ENCODE assay signal across 10 mouse cellular contexts in the genomic region with DNA sequence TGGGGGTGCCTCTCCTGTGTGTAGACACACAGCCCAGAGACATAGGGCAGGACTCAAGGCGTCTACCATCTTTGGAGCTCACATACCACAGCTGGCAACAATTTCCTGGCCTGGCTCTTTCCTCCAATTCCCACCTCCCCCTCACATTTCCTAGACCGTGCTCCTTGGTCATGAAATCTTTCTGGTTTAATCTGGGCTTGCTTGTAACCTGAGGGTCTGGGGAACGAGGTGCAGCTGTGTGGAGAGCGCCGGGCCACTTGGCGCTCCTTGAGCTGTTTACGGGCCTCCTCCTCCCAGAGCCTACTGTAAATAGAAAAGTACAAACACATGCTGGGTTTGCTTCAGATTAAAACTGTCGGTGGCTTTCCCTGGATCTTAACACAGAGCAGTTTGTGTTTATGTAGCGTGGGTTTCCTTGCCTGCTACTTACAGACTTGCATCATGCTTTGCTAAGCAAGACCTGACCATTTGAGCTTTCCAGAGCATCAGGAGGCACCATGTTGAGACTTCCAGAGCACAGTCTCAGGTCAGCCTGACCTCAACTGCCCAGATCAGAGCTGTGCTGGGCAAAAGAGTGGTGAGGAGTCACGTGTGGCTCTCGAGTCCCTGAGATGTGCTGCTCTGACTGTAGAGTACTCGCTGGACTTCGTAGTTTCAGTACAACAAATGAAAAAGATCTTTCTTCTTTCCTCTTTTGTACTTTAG.
A peak's percentile ranks its signal among the peaks of the same experiment; 100 is the strongest.
DNase-seq lines count a peak whose midpoint lies in the region; ATAC-seq and TF ChIP-seq lines count a peak whose summit lies in the region.
"Had no signal": no experiment of that assay in that cellular context is flagged by ENCODE, and none has a peak within 500 bp of the region (broad histone marks: within the 10 kb centered on the region; RNA-seq: fewer than 3 reads in every experiment).

No protein-coding gene starts in this region.

- no peak overlapping the region for H3K9ac ChIP-seq in forebrain, embryonic 13.5 days
- no peak overlapping the region for H3K9ac ChIP-seq in kidney, embryonic 16.5 days (replicated peaks; ENCODE audit: low read length)
- H3K9ac ChIP-seq in intestine, embryonic 16.5 days (ENCODE audit: low read depth, low read length): no peak overlapping the region
- H3K9ac ChIP-seq: liver, embryonic 13.5 days had no signal

- no peaks in the 10 kb centered on the region for H3K36me3 ChIP-seq in forebrain, embryonic 10.5 days (replicated peaks)
- H3K36me3 ChIP-seq in forebrain, embryonic 13.5 days (ENCODE audit: poor library complexity, severe bottlenecking): no peaks in the 10 kb centered on the region
- H3K36me3 ChIP-seq in kidney, embryonic 16.5 days (ENCODE audit: insufficient read depth, low read length): no peaks in the 10 kb centered on the region
- no peaks in the 10 kb centered on the region for H3K36me3 ChIP-seq in kidney, adult 2 months (ENCODE audit: control insufficient read depth, insufficient read depth, low read length)
- H3K36me3 ChIP-seq in intestine, embryonic 16.5 days (ENCODE audit: control insufficient read depth, insufficient read depth, low read length): no peaks in the 10 kb centered on the region
- H3K36me3 ChIP-seq: liver, embryonic 13.5 days had no signal

- H3K9me3 ChIP-seq in forebrain, embryonic 10.5 days: no peaks in the 10 kb centered on the region
- H3K9me3 ChIP-seq in forebrain, embryonic 13.5 days (replicated peaks): no peaks in the 10 kb centered on the region
- no peaks in the 10 kb centered on the region for H3K9me3 ChIP-seq in kidney, embryonic 16.5 days (ENCODE audit: low read length)
- H3K9me3 ChIP-seq in intestine, embryonic 16.5 days (ENCODE audit: control insufficient read depth, low read length): no peaks in the 10 kb centered on the region
- H3K9me3 ChIP-seq: liver, embryonic 13.5 days had no signal

- peaks cover 50% of the 10 kb centered on the region for H3K4me1 ChIP-seq in forebrain, embryonic 10.5 days
- peaks cover 4% of the 10 kb centered on the region for H3K4me1 ChIP-seq in forebrain, embryonic 13.5 days
- H3K4me1 ChIP-seq in kidney, embryonic 16.5 days (ENCODE audit: insufficient read depth, low read length): peaks cover 37% of the 10 kb centered on the region
- peaks cover 11% of the 10 kb centered on the region; the same call in 1 of the 2 replicates for H3K4me1 ChIP-seq in kidney, adult 2 months (ENCODE audit: control insufficient read depth, insufficient read depth, low read length)
- peaks cover 18% of the 10 kb centered on the region for H3K4me1 ChIP-seq in intestine, embryonic 16.5 days (ENCODE audit: control insufficient read depth, insufficient read depth, low read length)

- no peaks in the 10 kb centered on the region for H3K27me3 ChIP-seq in forebrain, embryonic 10.5 days (ENCODE audit: poor library complexity, severe bottlenecking)
- H3K27me3 ChIP-seq in forebrain, embryonic 13.5 days: no peaks in the 10 kb centered on the region
- H3K27me3 ChIP-seq in kidney, embryonic 16.5 days (ENCODE audit: insufficient read depth, low read length): no peaks in the 10 kb centered on the region
- H3K27me3 ChIP-seq in kidney, adult 2 months (replicated peaks; ENCODE audit: control insufficient read depth, insufficient read depth, low read length): no peaks in the 10 kb centered on the region
- H3K27me3 ChIP-seq in intestine, embryonic 16.5 days (replicated peaks; ENCODE audit: control insufficient read depth, insufficient read depth, low read length): no peaks in the 10 kb centered on the region
- H3K27me3 ChIP-seq: liver, embryonic 13.5 days had no signal

- TF ChIP-seq CTCF in kidney, adult 2 months (conservative IDR thresholded peaks at IDR 0.05; ENCODE audit: insufficient read depth, insufficient read length, low read depth, low read length): no peak
- no peak for TF ChIP-seq CTCF in brain, embryonic 14.5 days (IDR thresholded peaks at IDR 0.05; ENCODE audit: borderline replicate concordance, extremely low read depth, insufficient read depth, insufficient read length)

- peak; percentile 39 for DNase-seq in forebrain, embryonic 10.5 days (ENCODE audit: extremely low spot score, low spot score)
- DNase-seq in kidney, adult 2 months: no peak
- peak; percentile 27 for DNase-seq in brain, embryonic 14.5 days (ENCODE audit: low read depth)
- no peak for DNase-seq in urinary bladder, postnatal 25 days (ENCODE audit: low spot score)
- DNase-seq in left cerebral cortex, adult 11 months (ENCODE audit: low spot score): no peak
- DNase-seq: heart, adult 18-20 months; liver, embryonic 13.5 days had no signal

- H3K27ac ChIP-seq in forebrain, embryonic 10.5 days: peak overlapping the region; percentile 79
- no peak overlapping the region for H3K27ac ChIP-seq in forebrain, embryonic 13.5 days
- H3K27ac ChIP-seq in kidney, embryonic 16.5 days (ENCODE audit: low read length): peak overlapping the region; percentile 45
- no peak overlapping the region for H3K27ac ChIP-seq in kidney, adult 2 months (ENCODE audit: insufficient read depth, low read depth, low read length)
- H3K27ac ChIP-seq in intestine, embryonic 16.5 days (ENCODE audit: low read length): peak overlapping the region; percentile 53
- H3K27ac ChIP-seq: liver, embryonic 13.5 days had no signal

- ATAC-seq in forebrain, embryonic 13.5 days: no peak
- peak; percentile 31 for ATAC-seq in kidney, embryonic 16.5 days (ENCODE audit: low FRiP score, low TSS enrichment)
- 0 out of 2 replicates have a peak, but pooled peaks have one; percentile 16 for ATAC-seq in intestine, embryonic 16.5 days

- no peak for TF ChIP-seq POLR2A in kidney, adult 2 months (IDR thresholded peaks at IDR 0.05; ENCODE audit: low read depth, low read length)
- no peak for TF ChIP-seq POLR2A in brain, embryonic 14.5 days (IDR thresholded peaks at IDR 0.05; ENCODE audit: borderline replicate concordance, extremely low read depth, insufficient read depth, insufficient read length, poor library complexity, severe bottlenecking)

- H3K4me3 ChIP-seq in forebrain, embryonic 10.5 days: no peak overlapping the region
- H3K4me3 ChIP-seq in forebrain, embryonic 13.5 days: no peak overlapping the region
- no peak overlapping the region for H3K4me3 ChIP-seq in kidney, embryonic 16.5 days (ENCODE audit: low read length)
- H3K4me3 ChIP-seq in kidney, adult 2 months (ENCODE audit: insufficient read depth, low read depth, low read length): no peak overlapping the region
- H3K4me3 ChIP-seq in intestine, embryonic 16.5 days (ENCODE audit: low read length): no peak overlapping the region
- H3K4me3 ChIP-seq: liver, embryonic 13.5 days had no signal

- no peak overlapping the region for H3K4me2 ChIP-seq in forebrain, embryonic 13.5 days
- H3K4me2 ChIP-seq in kidney, embryonic 16.5 days (replicated peaks; ENCODE audit: low read depth, low read length): no peak overlapping the region
- no peak overlapping the region for H3K4me2 ChIP-seq in intestine, embryonic 16.5 days (ENCODE audit: low read depth, low read length)
- H3K4me2 ChIP-seq: liver, embryonic 13.5 days had no signal

- 68% methylated on average over 13 of the region's 13 CpGs for WGBS in forebrain, embryonic 10.5 days
- 79% methylated on average over 13 of the region's 13 CpGs for WGBS in forebrain, embryonic 13.5 days
- WGBS in kidney, embryonic 16.5 days: 42% methylated on average over 13 of the region's 13 CpGs
- whole genome bisulfite sequencing in kidney, adult 2 months: 71% methylated on average over 13 of the region's 13 CpGs
- WGBS in intestine, embryonic 16.5 days: 63% methylated on average over 13 of the region's 13 CpGs

Comparison
In these comparisons a context has a peak if more than half of its experiments do, and no peak if none do; other contexts are left out.
1. H3K27ac ChIP-seq: peak in forebrain, embryonic 10.5 days (single experiment), kidney, embryonic 16.5 days (single experiment) and intestine, embryonic 16.5 days (single experiment); none in forebrain, embryonic 13.5 days (single experiment) and kidney, adult 2 months (single experiment).
2. DNase-seq: peak in forebrain, embryonic 10.5 days (single experiment) and brain, embryonic 14.5 days (single experiment); none in kidney, adult 2 months (single experiment), urinary bladder, postnatal 25 days (single experiment) and left cerebral cortex, adult 11 months (single experiment).